Mouse (Mus musculus) stomach, postnatal 0 days (tissue): ENCODE data around the gene Tbc1d16. TPM values are rescaled to one million over a fixed set of nuclear protein-coding genes. Genes with fewer than 3 reads are reported as not detected.

Source experiments
- ATAC-seq: fragments of 200-750 bp; cut with Nextera tagmentation; 2 replicates; pipeline ENCODE4 v1.8.0; 2017; ENCODE audit not compliant: low FRiP score, low TSS enrichment
- DNase-seq: peaks from one replicate; pipeline ENCODE4 v3.0.0-alpha.2; 2016; ENCODE audit warnings: low spot score
- H3K27ac ChIP-seq: fragments of 300-500 bp; sonication (generic); replicated peaks from 2 replicates; pipeline ENCODE4 v1.5.1; 2014; ENCODE audit warnings: mild to moderate bottlenecking, control low read depth
- H3K27me3 ChIP-seq: fragments of 300-500 bp; sonication (generic); 2 replicates; pipeline ENCODE4 v1.6.1; 2014; ENCODE audit warnings: low read length; ENCODE audit not compliant: control insufficient read depth, insufficient read depth
- H3K36me3 ChIP-seq: fragments of 300-500 bp; sonication (generic); 2 replicates; pipeline ENCODE4 v1.6.1; 2014; ENCODE audit warnings: low read length, mixed read lengths; ENCODE audit not compliant: control insufficient read depth, insufficient read depth
- H3K4me1 ChIP-seq: fragments of 300-500 bp; sonication (generic); replicated peaks from 2 replicates; pipeline ENCODE4 v1.6.1; 2014; ENCODE audit warnings: antibody characterized with exemption; ENCODE audit not compliant: control insufficient read depth, insufficient read depth
- H3K4me2 ChIP-seq: fragments of 300-500 bp; sonication (generic); replicated peaks from 2 replicates; pipeline ENCODE4 v1.6.1; 2014; ENCODE audit warnings: low read depth, mild to moderate bottlenecking, control low read depth, moderate library complexity
- H3K4me3 ChIP-seq: fragments of 300-500 bp; sonication (generic); 2 replicates; pipeline ENCODE4 v1.5.1; 2014; ENCODE audit warnings: low read depth, low read length, control low read depth
- H3K9ac ChIP-seq: fragments of 300-500 bp; sonication (generic); 2 replicates; pipeline ENCODE4 v1.6.1; 2014; ENCODE audit warnings: mild to moderate bottlenecking, low read length, control low read depth, mixed read lengths
- H3K9me3 ChIP-seq: fragments of 300-500 bp; sonication (generic); 2 replicates; pipeline ENCODE4 v1.6.1; 2016; ENCODE audit warnings: low read length; ENCODE audit not compliant: control insufficient read depth
- CTCF ChIP-seq: IDR thresholded peaks from 2 replicates; pipeline ENCODE4 v1.5.1; 2016; ENCODE audit warnings: antibody characterized with exemption, low read depth, mild to moderate bottlenecking, moderate library complexity
- EP300 ChIP-seq: optimal IDR thresholded peaks from 2 replicates; pipeline ENCODE3; 2016; ENCODE audit warnings: antibody characterized with exemption
- WGBS: fragments of 180-500 bp; shearing (Covaris S2); extraction: QIAGEN DNeasy Blood & Tissue Kit; methylation state at CpG from one replicate; pipeline ENCODE4 v1.1.7; 2014; 5-methylcytosine and 5-hydroxymethylcytosine counted together
- polyA plus RNA-seq: library from polyadenylated mRNA; unstranded; fragments of >200 nt; fragmentation: Nextera tagmentation; extraction: Ambion mirVana; gene quantifications from 2 replicates; pipeline ENCODE4 v1.2.1, GENCODE M21; 2015

Tbc1d16 gene
- polyA plus RNA-seq, 1 experiment from 2014 or later: 6.3 TPM

- ATAC-seq (peak; percentile 55), DNase-seq (peak; percentile 76)
- H3K36me3 ChIP-seq: no peaks in the 10 kb centered on the region
- no peaks in the 10 kb centered on the region for H3K4me1 ChIP-seq
- TF ChIP-seq CTCF (0 out of 2 replicates have a peak, but pooled peaks have one; percentile 6), EP300 (no peak)
- no peaks in the 10 kb centered on the region for H3K27me3 ChIP-seq
- H3K4me2 ChIP-seq: no peak overlapping the region
- H3K9me3 ChIP-seq: no peaks in the 10 kb centered on the region
- peak overlapping the region; percentile 45; the same call in 1 of the 2 replicates for H3K27ac ChIP-seq
- H3K9ac ChIP-seq: no peak overlapping the region
- no peak overlapping the region for H3K4me3 ChIP-seq
- 68% methylated on average over 5 of the region's 5 CpGs for WGBS
These were observed 94.7 kb downstream of the Tbc1d16 start for GRCm38 (mm10) chr11:119133437-119134221.

GRCm38 (mm10) chr11:119132198-119133035 lies 95.9 kb downstream of the Tbc1d16 start:
- H3K9me3 ChIP-seq: no peaks in the 10 kb centered on the region
- peaks cover under 1% of the 10 kb centered on the region for H3K4me1 ChIP-seq
- H3K9ac ChIP-seq: no peak overlapping the region
- no peak overlapping the region for H3K4me3 ChIP-seq
- WGBS: 73% methylated on average over 14 of the region's 14 CpGs
- DNase-seq: no peak
- no peaks in the 10 kb centered on the region for H3K27me3 ChIP-seq
- no peak overlapping the region for H3K4me2 ChIP-seq
- H3K27ac ChIP-seq: no peak overlapping the region
- no peak for ATAC-seq
- no peak for TF ChIP-seq EP300
- no peak for TF ChIP-seq CTCF
- H3K36me3 ChIP-seq: no peaks in the 10 kb centered on the region

GRCm38 (mm10) chr11:119130081-119130765 lies 98.1 kb downstream of the Tbc1d16 start:
- no peak for DNase-seq
- ATAC-seq: no peak
- H3K27ac ChIP-seq: no peak overlapping the region
- H3K4me2 ChIP-seq: no peak overlapping the region
- H3K9ac ChIP-seq: no peak overlapping the region
- WGBS: 12% methylated on average over 24 of the region's 24 CpGs
- no peaks in the 10 kb centered on the region for H3K27me3 ChIP-seq
- peaks cover 9% of the 10 kb centered on the region for H3K4me1 ChIP-seq
- H3K4me3 ChIP-seq: no peak overlapping the region
- no peaks in the 10 kb centered on the region for H3K36me3 ChIP-seq
- H3K9me3 ChIP-seq: no peaks in the 10 kb centered on the region
- no peak for TF ChIP-seq EP300
- no peak for TF ChIP-seq CTCF

- no peak for TF ChIP-seq EP300
- no peak for TF ChIP-seq CTCF
- Histone ChIP-seq H3K36me3 (no peaks in the 10 kb centered on the region), H3K9me3 (no peaks in the 10 kb centered on the region), H3K4me2 (no peak overlapping the region), H3K27ac (0 out of 2 replicates have a peak overlapping the region, but pooled peaks have one; percentile 8), H3K4me3 (no peak overlapping the region), H3K9ac (no peak overlapping the region), H3K4me1 (peaks cover 9% of the 10 kb centered on the region), H3K27me3 (no peaks in the 10 kb centered on the region)
- WGBS: 56% methylated on average over 18 of the region's 18 CpGs
- DNase-seq (no peak), ATAC-seq (no peak)
These were observed 98.8 kb downstream of the Tbc1d16 start for GRCm38 (mm10) chr11:119129281-119130058.

GRCm38 (mm10) chr11:119128668-119129280 lies 99.5 kb downstream of the Tbc1d16 start:
- Histone ChIP-seq H3K4me1 (peaks cover 9% of the 10 kb centered on the region), H3K27me3 (no peaks in the 10 kb centered on the region), H3K9ac (no peak overlapping the region), H3K4me3 (no peak overlapping the region), H3K9me3 (no peaks in the 10 kb centered on the region), H3K27ac (peak overlapping the region; percentile 69), H3K36me3 (no peaks in the 10 kb centered on the region), H3K4me2 (no peak overlapping the region)
- DNase-seq (no peak), ATAC-seq (no peak)
- TF ChIP-seq EP300: no peak
- 60% methylated on average over 11 of the region's 11 CpGs for WGBS
